ENCODE assay signal across 20 mouse cellular contexts in genomic region chr8:104337890-104338289, GRCm38 (mm10). TPM values are rescaled to one million over a fixed set of nuclear protein-coding genes. Genes with fewer than 3 reads are reported as not detected.
DNase-seq lines count a peak whose midpoint lies in the region; TF ChIP-seq lines count a peak whose summit lies in the region.
"Had no signal": no experiment of that assay in that cellular context is flagged by ENCODE, and none has a peak within 500 bp of the region (broad histone marks: within the 10 kb centered on the region; RNA-seq: fewer than 3 reads in every experiment).

No protein-coding gene starts in this region.

- TF ChIP-seq POLR2A in small intestine, adult 2 months (IDR thresholded peaks at IDR 0.05; ENCODE audit: low read depth, low read length): no peak

- WGBS in small intestine, adult 2 months: 61% methylated on average over 3 of the region's 3 CpGs

- H3K4me1 ChIP-seq in E14TG2a.4 (replicated peaks; ENCODE audit: low read depth, low read length): peaks cover 18% of the 10 kb centered on the region
- peaks cover 4% of the 10 kb centered on the region; the same call in 1 of the 2 replicates for H3K4me1 ChIP-seq in small intestine, adult 2 months (ENCODE audit: control insufficient read depth, insufficient read depth, insufficient read length, low read length)

- peaks cover 12% of the 10 kb centered on the region for H3K9me3 ChIP-seq in E14TG2a.4 (ENCODE audit: low read length)
- H3K9me3 ChIP-seq: G1E; heart, embryonic 13.5 days; midbrain, embryonic 12.5 days had no signal

- intact Hi-C loops in left cerebral cortex, adult 2 months (cut with DNase I): no loop called here
- intact Hi-C loops in left cerebral cortex, postnatal 10 days (cut with DNase I): no loop called here

- H3K27ac ChIP-seq in left cerebral cortex, adult 2 months: no peak overlapping the region
- no peak overlapping the region for H3K27ac ChIP-seq in small intestine, adult 2 months (ENCODE audit: insufficient read depth, low read depth, low read length)
- H3K27ac ChIP-seq: forebrain, embryonic 13.5 days; gastrocnemius, adult 2 months; heart, embryonic 13.5 days; midbrain, embryonic 12.5 days had no signal

- H3K36me3 ChIP-seq in E14TG2a.4 (ENCODE audit: insufficient read depth, low read length): no peaks in the 10 kb centered on the region
- H3K36me3 ChIP-seq in small intestine, adult 2 months (ENCODE audit: control insufficient read depth, insufficient read depth, low read length): no peaks in the 10 kb centered on the region
- H3K36me3 ChIP-seq: G1E; heart, embryonic 13.5 days; midbrain, embryonic 12.5 days had no signal

- peaks cover 44% of the 10 kb centered on the region for H3K27me3 ChIP-seq in E14TG2a.4 (ENCODE audit: insufficient read depth, low read length)
- H3K27me3 ChIP-seq in small intestine, adult 2 months (ENCODE audit: control insufficient read depth, insufficient read depth, low read length): no peaks in the 10 kb centered on the region; the same call in 1 of the 2 replicates
- H3K27me3 ChIP-seq: forebrain, embryonic 13.5 days; heart, embryonic 13.5 days; midbrain, embryonic 12.5 days had no signal

- no peak for DNase-seq in left cerebral cortex, adult 2 months (ENCODE audit: extremely low spot score in 1 of 2, low spot score in 2 of 2)
- DNase-seq in left cerebral cortex, postnatal 10 days (ENCODE audit: extremely low spot score in 1 of 2, low spot score in 2 of 2): no peak
- peak; percentile 49 for DNase-seq in A20 (ENCODE audit: low read depth, low spot score)
- no peak for DNase-seq in right cerebral cortex, postnatal 36 days (ENCODE audit: low spot score in 2 of 2)
- no peak for DNase-seq in spleen, postnatal 14 days (ENCODE audit: low spot score in 2 of 2)
- DNase-seq: cerebellum, postnatal 36 days; gastrocnemius, adult 2 months; lung, postnatal 10 days had no signal

- H3K4me3 ChIP-seq in left cerebral cortex, adult 2 months: no peak overlapping the region
- H3K4me3 ChIP-seq in E14TG2a.4 (replicated peaks; ENCODE audit: low read length): no peak overlapping the region
- H3K4me3 ChIP-seq in small intestine, adult 2 months (ENCODE audit: low read depth, low read length): no peak overlapping the region
- H3K4me3 ChIP-seq: forebrain, embryonic 13.5 days; gastrocnemius, adult 2 months; heart, embryonic 13.5 days; midbrain, embryonic 12.5 days had no signal

- peak; percentile 8 for TF ChIP-seq CTCF in left cerebral cortex, adult 2 months (IDR thresholded peaks at IDR 0.05)
- peak; percentile 20 for TF ChIP-seq CTCF in E14TG2a.4 (conservative IDR thresholded peaks at IDR 0.05; ENCODE audit: low read length)
- TF ChIP-seq CTCF in small intestine, adult 2 months (IDR thresholded peaks at IDR 0.05; ENCODE audit: extremely low read depth, insufficient read length, insufficient replicate concordance, low read depth, low read length): peak; percentile 10; the same call in 1 of the 2 replicates

RNA-seq across cellular contexts. Expression of gene Cmtm3, which starts 1.3 kb away (rescaled TPM):
- 10 to 100 TPM; 11.9 to 12.8 TPM for total RNA-seq in left cerebral cortex, adult 2 months (2021)
- total RNA-seq in left cerebral cortex, postnatal 10 days (2021): 10 to 100 TPM; 13.2 to 22.8 TPM
- polyA plus RNA-seq in small intestine, adult 2 months (2012; rRNA removed): 21.3 and 23.8 TPM in 2 replicates

RNA-seq across cellular contexts. Expression of gene Cmtm2b, which starts 15.9 kb away (rescaled TPM):
- not detected for total RNA-seq in left cerebral cortex, adult 2 months (2021)
- not detected for total RNA-seq in left cerebral cortex, postnatal 10 days (2021)
- polyA plus RNA-seq in small intestine, adult 2 months (2012; rRNA removed): not detected in 2 replicates
- total RNA-seq: G1E; gastrocnemius, adult 2 months; layer of hippocampus, postnatal 14 days had no signal
- polyA plus RNA-seq: activated CD4-positive, CD25-positive, alpha-beta regulatory T cell, adult 4 months; embryonic facial prominence, embryonic 14.5 days; forebrain, embryonic 13.5 days; G1E; heart, embryonic 13.5 days; hindbrain, embryonic 11.5 days; kidney, embryonic 14.5 days; limb, embryonic 14.5 days; midbrain, embryonic 12.5 days had no signal

RNA-seq across cellular contexts. Expression of gene Gm11020, which starts 16.5 kb away (rescaled TPM):
- total RNA-seq in left cerebral cortex, adult 2 months (2021): not detected
- not detected for total RNA-seq in left cerebral cortex, postnatal 10 days (2021)
- polyA plus RNA-seq in small intestine, adult 2 months (2012; rRNA removed): not detected in 2 replicates
- total RNA-seq: G1E; gastrocnemius, adult 2 months; layer of hippocampus, postnatal 14 days had no signal
- polyA plus RNA-seq: activated CD4-positive, CD25-positive, alpha-beta regulatory T cell, adult 4 months; embryonic facial prominence, embryonic 14.5 days; forebrain, embryonic 13.5 days; G1E; heart, embryonic 13.5 days; hindbrain, embryonic 11.5 days; kidney, embryonic 14.5 days; limb, embryonic 14.5 days; midbrain, embryonic 12.5 days had no signal

RNA-seq across cellular contexts. Expression of gene Cmtm1, which starts 27.9 kb away (rescaled TPM):
- total RNA-seq in left cerebral cortex, adult 2 months (2021): not detected
- not detected for total RNA-seq in left cerebral cortex, postnatal 10 days (2021)
- polyA plus RNA-seq in small intestine, adult 2 months (2012; rRNA removed): 0.13 TPM in 1 of 2 replicates, not detected in the other
- total RNA-seq: gastrocnemius, adult 2 months; layer of hippocampus, postnatal 14 days had no signal
- polyA plus RNA-seq: activated CD4-positive, CD25-positive, alpha-beta regulatory T cell, adult 4 months; embryonic facial prominence, embryonic 14.5 days; forebrain, embryonic 13.5 days; G1E; heart, embryonic 13.5 days; hindbrain, embryonic 11.5 days; kidney, embryonic 14.5 days; limb, embryonic 14.5 days; midbrain, embryonic 12.5 days had no signal

RNA-seq across cellular contexts. Expression of gene Gm45711, which starts 28.0 kb away (rescaled TPM):
- total RNA-seq in left cerebral cortex, adult 2 months (2021): not detected
- not detected for total RNA-seq in left cerebral cortex, postnatal 10 days (2021)
- polyA plus RNA-seq in small intestine, adult 2 months (2012; rRNA removed): not detected in 2 replicates
- total RNA-seq: G1E; gastrocnemius, adult 2 months; layer of hippocampus, postnatal 14 days had no signal
- polyA plus RNA-seq: activated CD4-positive, CD25-positive, alpha-beta regulatory T cell, adult 4 months; embryonic facial prominence, embryonic 14.5 days; forebrain, embryonic 13.5 days; G1E; heart, embryonic 13.5 days; hindbrain, embryonic 11.5 days; kidney, embryonic 14.5 days; limb, embryonic 14.5 days; midbrain, embryonic 12.5 days had no signal
